Mouse (Mus musculus) sigmoid colon, adult 10 weeks (tissue): ENCODE data around the gene Gm5591. TPM values are rescaled to one million over a fixed set of nuclear protein-coding genes. Genes with fewer than 3 reads are reported as not detected.

Experiments used
- polyA plus RNA-seq: library from polyadenylated mRNA; stranded (reverse); fragments of 350-450 nt; fragmentation: Illumina TruSeq; extraction: RNeasy Lipid Tissue Mini Kit (QIAGEN cat#74804); gene quantifications from one replicate; pipeline ENCODE4 v1.2.3, GENCODE M21; 2014; ENCODE audit warnings: low read depth, low replicate concordance

The Gm5591 gene
- not detected for polyA plus RNA-seq

GRCm38 (mm10) chr7:38528093-38528492 is at the start of gene Gm5591:
Gm5591 (minus strand) TSS chr7:38528193.

